Mouse (Mus musculus) retina, postnatal 1 day (tissue): ENCODE data around the gene Atg4a.

ENCODE experiments used
- DNase-seq: peaks from one replicate; pipeline ENCODE4 v3.0.0-alpha.2; 2012

Gene Atg4a

GRCm38 (mm10) chrX:141165067-141165466 is 208.4 kb downstream of the Atg4a start:
- DNase-seq = no peak

GRCm38 (mm10) chrX:141175353-141175752 is 218.6 kb downstream of the Atg4a start:
- DNase-seq = peak; percentile 65

DNA sequence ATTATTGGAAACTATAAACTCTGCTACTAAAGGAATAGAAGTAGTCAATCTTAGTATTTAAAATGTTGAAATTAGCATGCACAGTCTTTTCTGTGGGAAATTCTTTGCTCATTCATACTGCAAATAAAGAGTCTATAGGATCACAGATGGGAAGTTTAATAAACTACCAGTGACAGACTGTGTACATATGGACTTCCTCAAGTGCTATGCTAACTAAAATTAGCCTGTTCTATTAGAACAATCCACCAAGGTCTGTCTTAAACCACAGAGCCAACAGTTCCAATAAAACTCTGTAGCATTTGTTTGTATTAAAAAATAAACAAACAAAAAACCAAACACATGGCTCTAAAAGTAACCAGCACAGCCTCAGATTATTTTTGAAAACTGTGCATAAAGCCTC is 238.3 kb downstream of the Atg4a start:
- no peak for DNase-seq

- no peak for DNase-seq
Measured at GRCm38 (mm10) chrX:141198993-141199392, 242.3 kb downstream of the Atg4a start.

DNA sequence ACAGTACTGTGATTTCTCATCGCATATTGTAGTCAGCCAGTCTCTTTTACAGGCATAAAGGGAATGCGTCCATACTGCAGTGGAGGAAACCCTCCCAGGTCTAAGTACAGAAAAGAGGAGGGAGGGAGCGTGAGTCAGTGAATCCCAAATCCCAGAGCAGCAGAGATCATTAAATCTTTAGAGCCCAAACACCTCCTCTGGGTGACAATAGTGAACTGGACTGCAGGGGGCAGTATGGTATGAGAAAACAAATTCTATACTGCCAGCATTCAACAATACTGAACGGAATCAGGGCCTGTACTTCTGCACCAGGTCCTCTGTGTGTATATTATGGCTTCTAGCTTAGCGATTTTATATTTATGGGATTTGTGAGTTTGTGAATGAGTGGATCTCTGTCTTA is 256.1 kb downstream of the Atg4a start:
- peak; percentile 68 for DNase-seq
